Mouse (Mus musculus) urinary bladder, adult 18-20 months (tissue): ENCODE data around the gene St3gal3.

Source experiments
- DNase-seq, 2 experiments: peaks; one replicate each; pipeline ENCODE4 v3.0.0; 2022; ENCODE audit warnings: low spot score in 2 of 2, mixed read lengths in 2 of 2

St3gal3 gene

DNA sequence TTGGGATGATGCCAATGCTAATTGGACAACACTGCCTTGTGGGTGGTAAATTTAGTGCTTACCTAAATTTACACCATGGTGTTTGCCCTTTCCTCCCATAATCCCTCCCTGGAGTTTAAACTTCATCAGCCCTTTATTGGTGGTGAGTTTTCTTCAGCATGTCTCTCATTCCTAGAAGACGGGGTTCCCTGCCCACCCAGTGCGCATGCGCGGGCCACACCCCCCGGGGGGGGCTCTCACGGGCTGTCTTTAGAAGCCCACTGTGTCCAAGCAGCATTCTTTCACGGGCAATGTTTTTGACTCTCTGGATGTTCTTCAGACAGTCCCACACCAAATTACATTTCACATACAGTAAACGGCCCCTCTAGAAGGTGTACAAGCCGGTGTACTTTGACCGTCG, 44.3 kb downstream of the St3gal3 start:
- DNase-seq, result no peak

DNA sequence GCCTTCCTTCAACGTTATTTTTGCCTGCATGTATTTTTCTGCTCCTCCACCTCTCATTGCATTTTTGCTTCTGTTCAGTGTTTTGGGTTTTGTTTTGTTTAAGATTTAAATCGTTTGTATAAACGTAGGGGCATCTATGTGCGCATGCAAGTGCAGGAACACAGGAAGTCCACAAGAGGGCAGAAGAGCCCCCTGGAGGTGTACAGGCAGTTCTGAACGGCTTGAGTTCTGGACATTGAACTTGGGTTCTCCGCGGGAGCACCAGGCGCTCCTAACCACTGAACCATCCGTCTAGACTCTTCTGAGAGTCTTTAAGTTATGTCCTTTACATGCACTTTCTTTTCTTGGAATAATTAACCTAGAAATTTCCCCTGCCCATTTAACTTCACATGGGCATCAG, 44.8 kb downstream of the St3gal3 start:
- peak in 1 of 2 experiments; percentile 30 for DNase-seq

DNA sequence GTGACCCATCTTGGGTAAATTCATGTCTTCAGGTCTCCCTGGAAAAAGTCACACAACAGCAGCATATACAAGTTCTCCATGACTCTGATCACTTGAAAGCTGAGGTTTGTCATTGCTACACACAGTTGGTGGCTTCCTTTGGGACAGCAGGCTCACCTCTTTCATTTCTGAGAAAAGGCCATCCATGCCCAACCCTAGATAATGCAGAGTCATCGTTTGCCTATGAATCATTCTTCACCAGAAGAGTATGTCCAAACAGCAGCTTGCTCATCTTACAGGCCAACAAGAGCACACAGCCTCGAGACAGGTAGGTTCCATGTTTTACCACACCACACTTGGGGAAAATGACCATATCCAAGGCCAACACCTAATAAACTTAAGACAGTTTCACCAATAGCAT, 45.9 kb downstream of the St3gal3 start:
- DNase-seq, result no peak

DNA sequence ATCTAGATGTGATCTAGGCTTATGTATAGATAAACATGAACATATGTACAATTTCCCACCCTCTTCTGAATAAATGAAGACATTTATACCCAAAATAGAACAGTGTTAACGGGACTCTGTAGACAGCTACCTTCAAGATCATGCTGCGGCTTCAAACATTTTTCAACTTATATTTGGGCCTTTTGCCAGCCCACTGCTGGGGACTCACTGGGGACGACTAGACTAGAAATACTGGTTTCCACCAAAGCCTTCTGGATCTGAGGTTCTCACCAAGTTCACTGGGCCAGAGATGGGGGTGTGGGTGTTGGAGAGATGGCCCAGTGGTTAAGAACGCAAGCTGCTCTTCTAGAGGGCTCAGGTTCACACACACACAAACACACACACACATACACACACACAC, 49.7 kb downstream of the St3gal3 start:
- DNase-seq, result no peak

DNA sequence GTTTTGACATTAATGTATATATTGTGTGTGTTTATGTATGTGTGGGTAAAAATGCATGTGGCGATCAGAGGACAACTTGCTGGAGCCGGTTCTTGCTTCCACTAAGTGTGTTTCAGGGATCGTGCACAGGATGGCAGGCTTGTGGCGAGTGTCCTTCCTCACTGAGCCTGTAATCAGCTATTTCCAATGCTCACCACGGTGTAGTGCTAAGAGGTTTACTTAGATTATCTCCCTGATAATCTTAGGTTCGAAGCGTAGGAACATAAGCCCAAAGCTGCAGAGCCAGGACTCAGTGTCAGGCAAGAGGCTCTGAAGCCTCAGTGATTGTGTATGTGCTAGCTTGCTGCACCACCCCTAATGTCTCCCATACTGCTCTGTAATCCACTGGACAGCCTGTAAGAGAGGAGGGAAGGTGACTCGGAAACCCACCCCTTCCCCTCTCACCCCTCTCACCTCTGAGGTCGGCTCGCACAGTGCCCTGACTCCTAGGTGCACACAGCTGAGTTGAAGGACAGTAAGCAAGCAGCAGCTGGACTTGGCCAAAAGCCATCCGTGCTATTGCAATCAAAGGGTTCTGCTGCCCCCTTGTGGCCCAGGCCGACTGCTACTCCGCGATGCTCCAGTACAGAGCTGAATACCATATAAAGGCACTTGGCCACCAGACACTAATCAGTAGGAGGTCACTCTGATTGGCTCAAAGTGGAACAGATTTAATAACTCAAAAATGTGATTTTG, 51.3 kb downstream of the St3gal3 start:
- peak; percentile 90 to 95 for DNase-seq

DNA sequence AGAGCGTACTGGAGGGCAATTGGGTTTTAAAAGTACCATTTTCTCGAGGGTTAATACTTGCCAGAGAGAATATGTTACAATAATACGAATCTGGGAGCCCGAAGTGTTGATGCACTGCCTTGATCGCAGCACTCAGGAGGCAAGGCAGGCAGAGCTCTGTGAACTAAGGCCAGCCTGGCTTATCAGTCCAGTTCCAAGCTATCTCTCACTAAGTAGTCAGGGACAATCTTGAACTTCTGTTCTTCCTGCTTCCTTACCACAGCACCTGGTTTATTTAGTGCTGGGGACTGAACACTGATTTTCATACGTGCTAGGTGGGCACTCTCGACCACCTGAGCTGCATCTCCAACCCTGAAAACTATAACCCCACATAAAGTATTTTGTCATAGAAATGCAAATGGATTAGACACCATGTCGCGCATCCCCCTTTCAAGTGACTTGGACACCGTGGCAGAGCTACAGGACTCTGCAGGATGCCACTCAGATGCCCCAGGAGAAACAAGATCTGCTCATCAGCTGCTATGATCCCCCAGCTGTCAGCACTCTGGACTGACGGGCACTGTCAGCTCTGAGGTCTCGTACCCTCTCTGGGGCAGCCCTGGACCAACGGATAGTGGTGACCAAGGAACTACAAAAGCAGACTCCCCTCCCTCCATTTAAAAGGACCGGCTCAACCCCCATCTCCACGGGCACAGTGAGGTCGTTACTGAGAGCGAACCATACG, 52.9 kb downstream of the St3gal3 start:
- no peak for DNase-seq

DNA sequence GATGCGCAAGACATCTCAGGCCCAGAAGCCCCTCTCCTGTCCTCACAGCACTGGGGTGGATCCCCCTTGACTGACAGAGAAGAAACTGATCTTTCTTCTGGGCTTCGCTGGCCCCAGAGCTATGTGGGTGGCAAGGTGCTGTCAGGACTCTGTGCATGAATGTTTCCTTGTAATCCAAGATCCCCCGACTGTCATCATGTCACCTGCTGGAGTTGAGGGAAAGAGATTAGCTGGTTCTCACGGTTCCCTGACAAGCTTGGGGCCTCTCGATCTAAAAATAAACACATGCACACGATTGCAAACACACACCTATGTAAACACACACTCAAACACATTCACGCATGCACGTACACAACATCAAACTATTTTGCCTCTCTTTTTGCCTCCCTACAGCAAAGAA, 54.2 kb downstream of the St3gal3 start:
- DNase-seq, result no peak

DNA sequence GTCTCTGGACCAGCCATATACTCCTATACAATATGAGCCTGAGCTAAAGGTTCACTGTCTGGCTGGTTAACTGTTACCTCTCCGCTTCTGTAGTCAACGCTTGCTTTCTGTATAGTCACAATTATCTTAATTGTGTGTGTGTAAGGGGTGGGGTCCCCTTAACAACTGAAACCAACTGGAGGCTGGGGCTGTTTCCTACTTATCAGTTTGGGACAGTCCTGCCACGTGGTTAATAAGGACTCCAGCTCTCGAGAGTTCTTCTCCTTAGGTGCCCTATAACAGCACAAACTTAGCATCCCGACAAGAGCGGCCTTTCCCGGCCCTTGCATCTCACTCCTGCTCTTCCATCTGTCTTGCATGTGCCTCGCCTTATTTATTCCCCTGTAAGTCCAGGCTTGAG, 55.5 kb downstream of the St3gal3 start:
- no peak for DNase-seq

DNA sequence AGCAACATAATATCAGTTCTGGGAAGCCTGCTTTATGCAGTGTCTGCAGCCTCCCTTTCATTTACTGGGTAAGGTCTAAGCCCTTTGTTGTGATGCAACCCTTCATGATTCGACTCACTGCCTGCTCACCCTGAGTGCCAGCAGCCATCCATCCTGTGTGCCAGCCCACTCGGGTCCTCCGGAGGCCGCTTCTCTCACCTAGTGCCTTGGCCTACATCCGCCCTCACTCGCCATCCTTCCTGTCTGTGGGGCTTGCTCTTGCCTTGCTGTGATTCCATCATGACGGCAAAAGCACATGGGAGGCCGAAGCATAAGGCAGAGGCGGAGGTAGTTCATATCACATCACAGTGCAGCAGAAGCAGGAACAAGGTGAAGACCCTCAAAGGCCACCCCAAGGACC, 56.1 kb downstream of the St3gal3 start:
- no peak for DNase-seq

DNA sequence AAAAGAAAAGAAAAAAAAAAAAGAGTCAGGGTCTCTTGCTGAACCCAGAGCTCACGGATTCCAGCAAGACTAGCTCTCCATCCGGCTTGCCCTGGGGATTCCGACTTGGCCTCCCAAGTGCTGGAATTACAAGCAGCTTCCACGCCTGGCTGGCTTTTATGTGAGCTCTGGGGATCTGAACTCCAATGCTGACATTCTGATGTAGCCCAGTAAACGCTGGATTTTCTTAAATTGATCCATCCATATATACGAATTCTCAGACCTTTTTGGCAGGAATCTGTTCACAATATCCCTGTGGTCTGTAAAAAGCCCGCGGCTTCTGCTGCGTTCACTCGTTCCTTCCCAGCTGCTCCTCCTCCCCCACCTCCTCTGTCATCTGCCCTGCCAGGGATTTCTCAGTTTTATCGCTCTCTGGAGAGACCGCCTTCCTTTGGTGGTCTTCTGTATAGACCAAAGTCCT, 57.4 kb downstream of the St3gal3 start:
- DNase-seq, result no peak

DNA sequence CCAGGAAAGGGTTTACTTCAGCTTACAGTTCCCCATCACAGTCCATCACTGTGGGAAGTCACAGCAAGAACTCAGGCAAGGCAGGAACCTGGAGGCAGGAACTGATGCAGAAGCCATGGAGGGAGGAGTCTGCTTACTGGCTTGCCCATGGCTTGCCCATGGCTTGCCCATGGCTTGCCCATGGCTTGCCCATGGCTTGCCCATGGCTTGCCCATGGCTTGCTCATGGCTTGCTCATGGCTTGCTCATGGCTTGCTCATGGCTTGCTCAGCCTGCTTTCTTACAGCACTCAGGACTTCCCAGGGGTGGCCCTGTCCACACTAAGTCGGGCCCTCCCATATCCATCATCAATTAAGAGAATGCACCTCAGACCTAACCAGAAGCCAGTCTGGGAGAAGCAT, 58.1 kb downstream of the St3gal3 start:
- DNase-seq, result no peak

DNA sequence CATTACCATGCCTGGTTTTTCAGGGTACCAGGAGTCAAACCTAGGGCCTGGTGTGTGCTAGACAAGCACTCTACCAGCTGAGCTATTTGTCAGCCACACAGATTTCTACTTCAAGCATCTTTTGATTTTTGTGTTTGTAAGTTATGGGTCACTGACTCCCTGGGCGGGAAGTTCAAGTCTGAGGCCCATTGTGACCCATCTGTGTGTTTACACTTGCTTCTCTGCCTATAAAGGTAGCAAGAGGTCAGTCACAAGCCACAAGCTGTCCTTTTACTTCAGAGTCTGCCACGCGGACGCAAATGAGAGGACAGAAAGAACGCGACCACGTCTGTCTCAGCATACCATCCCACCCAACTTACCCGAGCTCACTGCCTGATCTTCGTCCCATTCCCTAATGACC, 59.4 kb downstream of the St3gal3 start:
- no peak for DNase-seq

DNA sequence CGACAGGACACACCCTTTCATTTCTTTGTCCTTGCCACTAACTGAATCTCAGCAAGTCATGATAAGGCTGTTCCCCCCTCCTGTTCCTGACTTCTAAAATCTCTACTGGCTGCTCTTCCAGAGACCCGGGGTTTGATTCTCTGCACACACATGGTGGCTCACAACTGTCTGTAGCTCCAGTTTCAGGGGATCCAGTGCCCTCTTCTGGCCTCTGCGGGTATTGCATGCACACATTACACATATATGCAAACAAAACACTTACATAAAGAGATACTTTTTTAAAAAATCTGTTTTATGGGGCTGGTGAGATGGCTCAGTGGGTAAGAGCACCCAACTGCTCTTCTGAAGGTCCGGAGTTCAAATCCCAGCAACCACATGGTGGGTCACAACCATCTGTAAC, 60.5 kb downstream of the St3gal3 start:
- DNase-seq, result no peak

DNA sequence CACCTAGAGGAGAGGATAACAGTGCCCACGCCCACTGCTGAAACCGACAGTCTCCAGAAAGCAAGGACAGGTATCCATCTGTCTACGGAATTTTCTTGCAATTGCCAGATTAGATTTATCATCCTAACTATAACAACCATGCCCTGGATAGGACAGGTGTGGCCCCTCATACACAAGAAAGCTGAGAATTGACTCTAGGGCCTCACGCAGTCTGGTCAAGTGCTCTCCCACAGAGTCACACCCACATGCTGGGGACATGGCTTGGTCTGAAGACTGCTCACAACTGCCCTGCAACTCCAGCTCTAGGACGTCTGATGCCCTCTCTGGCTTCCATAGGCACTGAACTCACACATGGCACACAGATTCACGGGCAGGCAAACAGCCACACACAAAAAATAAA, 61.6 kb downstream of the St3gal3 start:
- no peak for DNase-seq

DNA sequence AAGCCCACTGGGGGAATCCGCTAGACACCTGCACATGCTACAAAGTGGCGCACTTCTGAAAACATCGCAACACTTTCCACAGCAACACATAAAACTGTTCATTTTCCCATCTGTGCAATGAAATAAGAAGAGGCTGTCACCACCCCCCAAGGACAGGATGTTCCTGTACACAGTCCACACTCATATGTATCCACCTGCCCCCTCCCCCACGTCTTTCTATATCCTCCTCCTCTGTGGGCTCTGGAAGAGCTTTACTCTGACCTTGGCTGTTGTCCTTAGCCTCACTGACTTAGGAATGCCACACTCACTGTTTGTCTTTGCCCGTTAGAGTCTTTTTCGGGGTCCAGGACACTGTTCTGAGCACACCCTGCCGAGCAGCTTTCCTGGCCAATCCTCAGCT, 62.8 kb downstream of the St3gal3 start:
- no peak for DNase-seq

DNA sequence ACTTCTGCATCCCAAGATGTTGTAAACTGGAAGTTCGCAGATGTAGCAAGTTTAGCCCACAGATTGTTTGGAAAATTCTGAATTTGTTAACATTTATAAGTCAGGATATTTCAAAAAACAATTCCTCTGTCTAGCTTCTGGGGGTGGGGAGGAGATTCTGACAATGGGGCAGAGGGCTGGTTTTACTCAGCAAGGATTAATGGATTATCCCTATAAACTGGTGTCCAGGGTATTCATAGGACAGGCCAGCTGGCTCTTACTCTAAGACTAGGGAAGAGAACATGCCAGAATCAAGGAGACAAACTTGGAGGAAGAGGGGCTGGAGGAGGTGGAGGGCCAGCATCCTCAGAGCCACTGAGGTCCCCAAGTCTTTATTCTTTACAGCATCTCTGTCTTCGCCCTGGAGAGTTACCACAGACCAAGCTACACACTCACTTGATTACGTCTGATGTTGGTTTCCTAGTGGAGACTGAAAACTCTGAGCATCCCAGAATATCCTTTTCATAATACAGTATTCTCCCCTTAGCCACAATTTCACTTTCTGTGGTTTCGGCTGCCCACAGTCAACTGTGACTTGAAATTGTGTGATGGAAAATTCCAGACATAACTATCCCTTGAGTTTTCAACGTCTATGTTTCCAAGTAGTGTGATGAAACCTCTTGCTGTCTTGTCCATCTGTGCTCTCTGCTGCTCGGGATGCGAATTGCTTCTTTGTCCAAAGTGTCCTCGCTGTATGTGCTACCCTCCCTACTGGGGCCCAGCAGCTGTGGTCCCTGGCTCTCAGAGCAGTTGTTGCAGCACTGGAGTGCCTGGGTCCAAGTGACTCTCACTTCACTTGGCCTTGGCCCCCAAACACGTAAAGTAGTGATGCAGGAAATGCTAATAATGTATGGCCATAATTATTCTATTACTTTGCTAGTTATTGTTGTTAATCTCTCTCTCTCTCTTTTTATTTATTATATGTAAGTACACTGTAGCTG, 64.2 kb downstream of the St3gal3 start:
- DNase-seq, result no peak

DNA sequence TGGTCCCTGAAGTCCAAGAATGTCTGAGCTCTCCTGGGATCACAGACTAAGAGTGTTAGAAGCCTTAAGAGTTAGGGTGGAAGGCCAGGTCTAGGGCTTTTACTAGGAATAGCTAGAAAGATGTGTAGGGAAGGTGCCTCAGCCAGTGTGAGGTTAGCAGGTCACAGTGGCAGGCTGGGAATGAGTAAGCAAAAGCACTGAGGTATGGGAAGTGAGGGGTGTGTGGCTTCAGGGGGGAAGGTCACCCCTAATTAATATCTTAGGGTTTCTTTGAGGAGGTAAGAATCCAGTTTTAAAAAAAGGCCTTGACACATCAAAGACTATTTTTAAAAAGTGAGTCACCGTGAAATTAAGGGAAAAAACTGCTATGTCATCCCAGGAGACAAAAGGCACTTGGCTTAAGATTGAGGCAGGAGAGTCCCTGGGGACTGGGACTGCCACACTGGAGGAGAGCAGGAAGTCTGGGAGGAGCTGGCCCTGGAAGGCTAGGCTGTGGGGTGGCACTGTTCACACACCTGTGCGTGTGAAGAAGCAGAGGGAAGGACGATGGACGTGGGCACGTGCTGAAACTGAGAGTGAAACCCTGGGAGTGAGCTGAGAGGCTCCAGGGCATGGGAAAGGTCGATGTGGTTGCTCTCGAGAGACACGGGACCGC, 72.8 kb downstream of the St3gal3 start:
- no peak for DNase-seq

DNA sequence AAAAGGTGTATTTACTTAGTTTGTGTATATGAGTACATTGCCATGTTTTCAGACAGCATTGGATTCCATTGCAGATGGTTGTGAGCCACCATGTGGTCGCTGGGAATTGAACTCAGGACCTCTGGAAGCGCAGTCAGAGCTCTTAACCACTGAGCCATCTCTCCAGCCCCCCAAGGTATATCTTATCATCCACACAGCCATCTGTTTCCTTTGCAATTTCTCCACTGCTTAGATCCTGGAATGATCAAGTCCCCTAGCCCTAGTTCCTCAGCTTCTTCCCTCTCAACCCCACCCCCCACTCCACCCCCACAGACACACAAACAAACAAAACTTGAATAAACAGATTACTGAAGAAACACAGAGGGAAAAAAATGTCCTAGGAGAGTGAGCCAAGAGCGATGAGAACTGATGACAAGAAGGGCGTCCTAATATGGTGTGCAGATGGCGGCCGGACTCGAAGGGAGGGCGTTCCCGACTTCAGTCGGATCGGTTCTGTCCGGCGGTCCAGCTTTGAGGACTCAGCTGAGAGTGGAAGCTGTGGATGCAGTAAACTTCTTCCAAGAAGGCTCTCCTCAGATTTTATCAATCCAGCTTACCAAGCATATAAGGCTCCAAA, 73.7 kb downstream of the St3gal3 start:
- peak in 1 of 2 experiments; percentile 64 for DNase-seq

DNA sequence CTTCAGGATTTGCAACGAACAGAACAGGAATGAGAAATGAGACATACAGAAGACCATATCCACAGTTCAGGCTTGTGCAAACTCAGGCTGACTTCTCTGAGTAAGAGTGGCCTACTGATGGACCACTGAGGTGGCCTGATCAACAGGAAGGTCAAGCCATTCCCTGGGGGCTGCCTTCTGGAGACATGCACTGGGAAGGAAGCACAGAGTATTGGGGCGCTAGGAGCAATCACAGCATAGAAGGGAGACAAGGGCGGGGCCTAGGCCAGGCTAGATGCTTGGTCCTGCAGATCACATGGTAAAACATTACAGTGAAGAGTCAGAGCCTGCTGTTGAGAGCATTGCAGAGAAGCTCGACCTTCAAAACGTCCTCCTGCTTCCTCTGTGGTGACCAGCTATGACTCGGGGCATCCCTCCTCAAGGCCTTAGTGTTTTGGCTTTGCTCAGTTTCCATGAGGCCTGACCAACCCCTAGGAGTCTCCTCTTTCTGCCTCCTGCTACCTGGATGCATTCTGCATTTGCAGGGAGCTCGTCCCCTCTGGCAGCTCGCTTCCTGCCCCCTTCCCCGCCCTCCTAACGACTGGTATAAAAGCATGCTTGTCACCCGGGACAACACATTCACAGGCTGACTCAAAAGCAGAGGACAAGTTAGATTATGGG, 74.8 kb downstream of the St3gal3 start:
- no peak for DNase-seq

DNA sequence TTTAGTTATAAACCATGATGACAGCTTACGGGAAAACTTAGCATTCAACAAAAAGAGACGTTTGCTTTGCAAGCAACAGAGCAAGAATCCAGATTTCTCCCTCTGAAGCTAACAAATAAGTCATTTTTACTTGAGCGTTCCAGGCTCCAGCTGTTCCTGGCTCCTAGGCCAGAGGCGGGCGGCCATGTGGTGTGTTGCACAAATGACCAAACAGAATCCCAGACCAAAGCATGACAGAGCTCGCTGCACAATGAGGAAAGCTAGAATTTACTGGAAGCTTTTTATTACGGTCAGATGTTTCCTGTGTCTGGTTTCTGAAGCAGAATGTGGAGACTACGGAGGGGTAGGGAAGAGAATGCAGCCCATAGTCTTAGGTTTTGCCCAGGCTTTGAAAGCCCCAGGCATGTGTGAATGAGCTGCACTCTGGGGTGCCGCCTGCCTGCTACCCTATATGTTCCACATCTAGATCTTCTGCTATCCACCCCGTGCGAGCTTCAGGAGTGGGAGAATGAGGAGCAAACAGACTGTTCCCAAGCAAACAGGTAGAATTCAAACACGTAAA, 76.5 kb downstream of the St3gal3 start:
- peak in 1 of 2 experiments; percentile 64 for DNase-seq
